Mouse (Mus musculus) gastrocnemius, postnatal 25 days (tissue): ENCODE results near the gene Nprl2. TPM values are rescaled to one million over a fixed set of nuclear protein-coding genes. Genes with fewer than 3 reads are reported as not detected.

ENCODE experiments used
- DNase-seq: peaks from one replicate; pipeline ENCODE4 v3.0.0; 2022
- total RNA-seq, 2 experiments: library from RNA; stranded (reverse); gene quantifications; 1 replicate in 1 of 2; 2 replicates in 1 of 2; pipeline ENCODE4 v1.2.3; 2021

The Nprl2 gene
- total RNA-seq, 2 experiments from 2014 or later = 9.5 to 10.2 TPM

DNA sequence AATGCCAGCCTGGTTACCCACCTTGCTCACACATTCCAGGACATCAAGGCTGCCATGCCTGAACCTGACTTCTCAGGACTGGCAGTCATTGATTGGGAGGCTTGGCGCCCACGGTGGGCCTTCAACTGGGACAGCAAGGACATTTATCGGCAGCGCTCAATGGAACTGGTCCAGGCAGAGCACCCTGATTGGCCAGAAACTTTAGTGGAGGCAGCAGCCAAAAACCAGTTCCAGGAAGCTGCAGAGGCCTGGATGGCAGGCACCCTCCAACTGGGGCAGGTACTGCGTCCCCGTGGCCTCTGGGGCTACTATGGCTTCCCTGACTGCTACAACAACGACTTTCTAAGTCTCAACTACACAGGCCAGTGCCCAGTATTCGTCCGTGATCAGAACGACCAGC, 35.8 kb downstream of the Nprl2 start:
- no peak for DNase-seq

DNA sequence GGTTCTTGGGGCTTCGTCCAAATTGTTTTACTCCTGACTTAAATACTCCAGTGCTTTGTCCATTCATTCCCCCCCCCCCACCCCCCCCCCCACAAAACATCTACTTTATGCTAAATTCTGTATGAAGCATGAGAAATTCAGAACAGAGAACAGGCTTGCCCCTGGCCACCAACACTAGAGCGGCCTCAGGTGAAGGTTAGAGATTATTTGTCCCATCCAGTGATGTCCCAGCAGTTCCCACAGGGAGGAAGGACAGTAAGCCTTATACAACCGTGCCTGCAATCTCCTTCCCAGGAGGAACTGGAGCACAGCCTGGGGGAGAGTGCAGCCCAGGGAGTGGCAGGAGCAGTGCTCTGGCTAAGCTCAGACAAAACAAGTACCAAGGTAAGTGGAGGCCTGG, 36.6 kb downstream of the Nprl2 start, which contains the start of gene Naa80:
Gene Naa80 (plus strand): TSS at position 301 of the 400 bp plus-strand sequence.
- DNase-seq = no peak

DNA sequence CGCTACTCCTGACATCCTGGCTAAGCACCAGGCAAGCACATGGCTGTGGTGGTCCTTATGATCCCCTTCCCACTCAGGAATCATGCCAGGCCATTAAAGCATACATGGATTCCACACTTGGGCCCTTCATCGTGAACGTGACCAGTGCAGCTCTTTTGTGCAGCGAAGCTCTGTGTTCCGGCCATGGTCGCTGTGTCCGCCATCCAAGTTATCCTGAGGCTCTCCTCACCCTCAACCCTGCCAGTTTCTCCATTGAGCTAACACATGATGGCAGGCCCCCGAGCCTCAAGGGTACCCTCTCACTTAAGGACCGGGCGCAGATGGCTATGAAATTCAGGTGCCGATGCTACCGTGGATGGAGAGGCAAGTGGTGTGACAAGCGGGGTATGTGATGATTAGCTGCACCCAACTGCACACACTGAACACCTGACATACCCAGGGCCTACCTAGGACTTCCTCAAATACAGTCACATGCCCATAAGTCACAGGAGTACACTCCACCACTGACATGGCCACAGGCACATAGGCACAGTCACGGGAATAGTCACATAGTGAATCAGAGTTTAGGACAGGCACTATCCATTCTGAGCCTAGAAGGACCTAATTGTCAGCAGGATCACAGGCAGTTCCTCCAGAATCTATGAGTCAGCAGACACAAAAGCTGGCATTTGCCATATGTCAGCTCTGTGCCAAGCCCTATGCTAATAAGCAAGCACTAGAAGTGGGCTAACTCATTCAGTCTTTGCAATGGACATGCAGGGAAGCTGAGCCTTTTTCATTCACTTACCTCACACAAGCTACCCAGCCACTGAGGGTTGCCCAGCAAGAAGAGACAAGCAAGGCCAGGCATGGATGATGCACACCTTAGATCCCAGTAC, 37.2 kb downstream of the Nprl2 start:
- no peak for DNase-seq

DNA sequence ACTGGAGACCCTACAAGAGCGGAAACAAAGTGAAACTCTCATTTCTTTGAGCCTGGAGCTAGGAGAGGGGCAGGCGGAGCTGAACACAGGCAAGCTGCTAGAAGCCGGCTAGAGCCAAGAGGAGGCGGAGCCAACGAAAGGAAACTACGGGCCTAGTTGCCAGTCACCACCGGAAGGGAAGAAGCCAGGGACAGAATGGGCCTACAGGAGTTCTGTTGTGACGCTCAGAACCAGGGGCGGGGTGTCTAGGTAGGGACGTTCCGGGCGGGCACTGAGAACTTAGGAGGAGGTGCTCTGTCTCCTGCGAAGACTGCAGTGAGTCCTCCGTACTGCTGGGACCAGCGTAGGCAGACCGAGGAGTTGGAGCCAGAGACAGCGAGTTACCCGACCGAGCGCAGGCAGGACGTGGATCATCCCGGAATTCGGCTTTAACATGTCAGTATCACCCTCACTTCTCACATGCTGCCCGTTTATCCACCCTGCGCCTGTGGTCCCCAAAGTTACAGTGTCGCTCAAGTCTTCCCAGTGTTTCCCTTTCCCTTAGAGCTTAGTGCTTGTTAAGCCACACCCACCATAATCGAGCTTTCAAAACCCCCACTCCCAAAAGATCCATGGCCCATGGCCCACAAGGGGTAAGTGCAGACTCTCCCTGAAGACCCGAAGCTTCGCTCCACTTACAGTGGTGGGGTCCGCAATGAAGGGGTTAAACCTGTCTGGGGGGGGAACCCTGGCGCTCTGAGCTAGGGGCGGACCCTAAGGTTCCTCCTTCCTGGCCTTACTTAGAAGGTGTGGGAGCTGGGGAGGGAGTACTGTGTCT, 38.7 kb downstream of the Nprl2 start, which contains the start of gene Hyal3:
Gene Hyal3 (plus strand): TSS at position 318 of the 817 bp plus-strand sequence.
- DNase-seq = peak; percentile 90

DNA sequence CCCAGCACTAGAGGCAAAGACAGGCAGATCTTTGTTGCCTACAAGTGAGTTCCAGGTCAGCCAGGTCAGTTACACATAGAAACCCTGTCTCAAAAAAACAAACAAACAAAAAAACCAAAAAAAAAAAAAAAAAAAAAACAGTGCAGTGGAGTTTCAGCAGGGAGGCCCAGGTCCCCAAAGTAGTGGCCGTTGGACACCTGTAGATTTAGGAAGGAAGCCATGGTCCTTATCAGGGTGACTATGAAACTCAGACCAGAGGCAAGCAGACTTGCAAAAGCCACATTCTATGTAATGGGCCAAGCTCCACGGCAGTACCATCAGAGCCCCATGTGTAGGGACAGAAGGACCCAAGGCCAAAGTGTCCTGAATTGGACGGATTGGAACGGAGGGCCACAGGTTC, 39.6 kb downstream of the Nprl2 start:
- DNase-seq = no peak

DNA sequence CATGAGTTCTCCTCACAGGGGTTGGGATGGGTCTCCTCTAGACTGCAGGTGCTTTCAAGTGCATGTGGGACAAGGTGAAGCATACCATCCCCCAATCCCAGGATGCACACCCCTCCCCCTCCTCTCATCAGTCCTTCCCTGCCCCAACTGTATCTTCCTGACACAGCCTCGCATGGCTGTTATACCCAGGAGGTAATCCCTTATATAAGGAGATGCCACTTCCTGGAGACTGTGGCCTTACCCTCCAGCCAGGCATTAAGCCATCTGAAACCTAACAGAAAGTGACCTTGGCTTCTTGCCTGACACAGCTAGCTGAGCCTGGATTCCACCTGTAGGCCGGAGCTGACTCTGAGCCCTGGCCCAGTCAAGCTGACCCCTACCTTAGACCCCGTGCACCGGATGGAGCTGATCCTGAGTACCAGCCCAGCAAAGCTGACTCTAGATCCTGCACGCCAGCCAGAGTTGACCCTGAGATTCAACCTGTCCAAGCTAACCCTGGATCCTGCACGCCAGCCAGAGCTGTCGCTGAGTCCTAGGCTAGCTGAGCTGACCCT, 40.6 kb downstream of the Nprl2 start:
- no peak for DNase-seq

DNA sequence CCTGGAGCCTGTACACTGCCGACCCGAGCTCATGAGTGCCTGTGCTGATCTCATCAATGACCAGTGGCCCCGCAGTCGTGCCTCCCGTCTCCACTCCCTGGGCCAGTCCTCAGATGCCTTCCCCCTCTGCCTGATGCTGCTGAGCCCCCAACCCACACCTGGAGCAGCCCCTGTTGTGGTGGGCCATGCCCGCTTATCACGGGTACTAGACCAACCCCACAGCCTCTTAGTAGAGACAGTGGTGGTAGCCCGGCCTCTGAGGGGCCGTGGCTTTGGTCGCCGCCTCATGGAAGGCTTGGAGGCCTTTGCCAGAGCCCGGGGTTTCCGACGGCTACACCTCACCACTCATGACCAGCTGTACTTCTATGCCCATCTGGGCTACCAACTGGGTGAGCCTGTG, 41.1 kb downstream of the Nprl2 start:
- no peak for DNase-seq

DNA sequence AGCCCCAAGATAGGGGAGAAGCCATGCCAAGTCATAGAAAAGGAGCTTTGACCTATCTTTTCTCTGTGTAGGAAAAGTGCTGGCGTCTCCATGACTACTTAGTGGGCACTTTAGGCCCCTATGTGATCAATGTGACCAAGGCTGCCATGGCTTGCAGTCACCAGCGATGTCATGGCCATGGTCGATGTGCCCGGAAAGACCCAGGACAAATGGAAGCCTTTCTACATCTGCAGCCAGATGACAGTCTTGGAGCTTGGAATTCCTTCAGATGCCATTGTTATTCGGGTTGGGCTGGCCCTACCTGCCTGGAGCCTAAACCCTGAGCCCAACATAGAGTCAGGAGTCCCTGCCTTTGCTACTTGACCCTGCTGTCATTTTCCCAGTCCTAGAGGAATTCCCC, 44.5 kb downstream of the Nprl2 start:
- DNase-seq = no peak

DNA sequence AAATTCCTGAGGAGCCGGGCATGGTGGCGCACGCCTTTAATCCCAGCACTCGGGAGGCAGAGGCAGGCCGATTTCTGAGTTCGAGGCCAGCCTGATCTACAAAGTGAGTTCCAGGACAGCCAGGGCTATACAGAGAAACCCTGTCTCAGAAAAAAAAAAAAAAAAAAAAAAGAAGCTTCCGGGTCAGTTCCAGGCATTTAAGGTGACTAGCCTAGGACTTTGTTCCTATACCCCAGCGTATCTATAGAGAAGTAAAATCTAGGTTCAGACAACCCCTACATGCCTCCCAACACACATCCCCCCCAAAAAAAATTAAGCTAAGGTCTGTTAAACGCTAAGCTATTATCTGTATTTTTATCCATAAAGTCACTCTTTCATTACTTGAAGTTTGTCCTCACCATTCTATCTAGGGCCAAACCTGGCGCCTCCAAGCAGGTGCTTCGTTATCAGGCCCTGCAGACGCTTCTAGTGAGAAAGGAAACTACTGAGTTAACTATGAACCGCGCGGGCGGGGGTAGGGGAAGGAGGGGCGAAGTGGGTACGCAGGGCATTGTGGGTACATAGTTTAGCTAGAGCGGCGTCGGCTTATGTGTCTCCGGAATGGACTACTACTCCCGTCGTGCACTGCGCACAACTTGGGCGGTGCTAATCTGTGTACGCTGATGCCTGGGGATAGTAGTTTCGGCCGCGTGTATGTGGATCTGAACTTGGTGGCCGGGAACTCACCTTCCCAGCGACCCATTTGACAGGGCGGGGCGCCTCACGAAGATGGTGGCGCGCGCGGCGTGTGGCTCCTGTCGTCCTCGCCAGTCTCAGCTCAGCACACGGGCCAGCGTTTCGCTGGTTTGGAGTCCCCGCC, 45.2 kb downstream of the Nprl2 start, which contains the start of gene Ifrd2:
Gene Ifrd2 (plus strand): TSS at position 669 of the 859 bp plus-strand sequence.
- peak; percentile 98 for DNase-seq

DNA sequence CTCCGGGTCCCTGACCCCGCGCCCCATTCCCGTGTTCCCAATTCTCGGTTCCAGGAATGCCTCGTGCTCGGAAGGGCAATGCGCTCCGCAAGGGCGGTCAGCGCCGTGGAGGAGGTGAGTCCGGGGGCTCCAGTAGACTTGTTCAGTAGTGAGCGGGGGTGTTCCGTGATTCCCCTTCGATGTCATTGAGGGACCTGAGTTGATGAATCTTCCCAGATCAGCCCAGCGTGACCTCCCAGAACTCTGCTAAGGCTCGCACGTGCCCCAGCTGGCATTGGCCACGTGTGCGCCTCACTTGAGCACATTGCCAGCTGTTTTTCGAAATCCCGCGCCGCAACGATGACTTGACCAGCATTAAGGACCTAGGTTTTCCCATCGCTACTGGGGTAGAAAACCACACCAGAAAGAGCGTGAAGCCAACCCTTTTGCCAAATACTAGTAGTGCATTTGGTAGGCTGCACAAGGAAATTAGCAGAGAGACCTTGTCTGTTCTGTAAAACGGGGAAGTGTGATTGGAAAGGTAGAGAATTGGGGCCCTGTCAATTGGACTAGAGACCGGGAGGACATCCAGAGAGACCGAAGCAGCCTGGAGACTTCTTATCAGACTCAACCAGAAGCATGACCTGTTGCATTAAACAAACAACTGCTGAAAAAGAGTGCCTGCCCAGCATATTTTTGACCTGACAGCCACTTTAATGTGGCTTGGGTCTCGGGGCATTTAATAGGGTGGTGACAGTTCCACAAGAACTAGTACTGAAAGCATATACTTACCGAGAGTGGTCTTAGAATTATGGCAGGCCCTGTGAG, 46.0 kb downstream of the Nprl2 start:
- DNase-seq = peak; percentile 58

DNA sequence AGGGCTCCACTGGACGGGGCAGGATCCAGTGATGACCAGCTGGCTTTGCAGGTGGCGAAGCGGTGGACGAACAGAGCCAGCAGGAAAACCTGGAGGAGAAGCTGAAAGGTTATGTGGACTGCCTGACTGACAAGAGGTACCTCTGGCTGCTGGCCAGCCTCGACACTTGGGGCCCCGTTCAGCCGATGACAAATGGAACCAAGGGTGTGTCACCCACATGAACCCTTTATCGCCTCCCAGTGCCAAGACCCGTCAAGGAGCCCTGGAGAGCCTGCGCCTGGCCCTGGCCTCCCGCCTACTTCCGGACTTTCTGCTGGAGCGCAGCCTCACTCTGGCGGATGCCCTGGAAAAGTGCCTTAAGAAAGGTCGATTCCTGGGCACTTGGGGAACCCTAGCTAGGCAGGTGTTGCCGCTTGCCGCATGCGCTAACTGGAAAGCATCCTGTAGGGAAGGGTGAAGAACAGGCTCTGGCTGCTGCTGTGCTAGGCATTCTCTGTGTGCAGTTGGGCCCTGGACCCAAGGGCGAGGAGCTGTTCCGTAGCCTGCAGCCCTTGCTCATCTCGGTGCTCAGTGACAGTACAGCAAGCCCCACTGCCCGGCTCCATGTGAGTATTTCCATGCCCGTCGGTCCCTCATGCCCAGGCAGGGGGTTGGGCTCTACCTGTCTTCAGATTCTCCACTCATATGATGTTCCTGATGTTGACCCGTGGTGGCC, 48.2 kb downstream of the Nprl2 start:
- peak; percentile 81 for DNase-seq

DNA sequence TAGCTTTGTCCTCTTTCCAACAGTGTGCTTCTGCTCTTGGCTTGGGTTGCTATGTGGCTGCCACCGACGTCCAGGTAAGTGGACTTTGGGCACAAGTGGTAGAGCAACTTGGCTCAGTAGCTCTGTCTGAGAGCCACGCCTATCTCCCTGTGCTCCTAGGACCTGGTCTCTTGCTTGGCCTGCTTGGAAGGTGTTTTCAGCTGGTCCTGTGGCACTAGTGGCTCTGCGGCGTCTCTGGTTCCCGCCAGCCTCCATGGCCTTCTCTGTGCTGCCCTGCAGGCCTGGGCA, 48.7 kb downstream of the Nprl2 start:
- DNase-seq = no peak

DNA sequence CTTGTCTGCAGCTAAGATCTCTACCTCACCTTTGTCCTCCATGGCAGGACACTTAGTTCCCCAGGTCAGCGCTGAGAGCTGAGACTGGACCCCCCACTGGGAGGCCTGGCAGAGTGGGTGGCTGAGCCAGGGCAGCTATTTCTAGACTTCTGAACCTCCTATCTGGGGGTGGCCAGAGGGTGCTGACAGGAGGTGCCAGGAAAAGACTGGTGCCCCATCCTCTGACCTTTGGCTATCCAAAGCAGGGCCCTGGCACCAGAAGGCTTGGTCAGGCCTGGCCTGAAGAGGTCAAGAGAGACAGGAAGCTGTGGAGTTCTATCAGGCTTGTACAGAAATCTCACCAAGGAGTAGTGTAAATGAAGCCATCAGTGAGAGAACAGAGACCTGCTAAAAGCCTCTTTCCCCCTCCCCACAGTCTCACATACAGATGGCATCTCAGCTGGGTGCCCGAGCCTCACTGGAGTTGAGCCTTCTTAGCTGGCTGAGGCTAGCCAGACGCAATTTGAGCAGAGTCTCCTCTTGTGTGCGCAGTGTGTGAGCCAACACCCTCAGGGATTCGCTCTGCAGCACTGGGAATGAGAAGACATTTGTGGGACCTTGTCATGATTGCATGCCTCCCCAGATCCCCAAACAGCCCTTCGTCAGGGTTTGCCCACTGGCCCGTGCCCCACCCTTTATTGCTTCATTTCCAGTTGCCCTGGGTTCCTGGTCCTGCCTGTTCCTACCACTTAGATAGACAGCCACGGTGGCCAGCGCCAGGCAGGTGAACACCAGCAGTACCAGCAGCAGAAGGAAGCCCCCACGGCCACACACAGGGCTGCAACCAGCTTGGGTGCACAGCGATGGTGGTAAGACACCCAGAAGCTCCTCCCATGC, 51.3 kb downstream of the Nprl2 start:
- peak; percentile 88 for DNase-seq

DNA sequence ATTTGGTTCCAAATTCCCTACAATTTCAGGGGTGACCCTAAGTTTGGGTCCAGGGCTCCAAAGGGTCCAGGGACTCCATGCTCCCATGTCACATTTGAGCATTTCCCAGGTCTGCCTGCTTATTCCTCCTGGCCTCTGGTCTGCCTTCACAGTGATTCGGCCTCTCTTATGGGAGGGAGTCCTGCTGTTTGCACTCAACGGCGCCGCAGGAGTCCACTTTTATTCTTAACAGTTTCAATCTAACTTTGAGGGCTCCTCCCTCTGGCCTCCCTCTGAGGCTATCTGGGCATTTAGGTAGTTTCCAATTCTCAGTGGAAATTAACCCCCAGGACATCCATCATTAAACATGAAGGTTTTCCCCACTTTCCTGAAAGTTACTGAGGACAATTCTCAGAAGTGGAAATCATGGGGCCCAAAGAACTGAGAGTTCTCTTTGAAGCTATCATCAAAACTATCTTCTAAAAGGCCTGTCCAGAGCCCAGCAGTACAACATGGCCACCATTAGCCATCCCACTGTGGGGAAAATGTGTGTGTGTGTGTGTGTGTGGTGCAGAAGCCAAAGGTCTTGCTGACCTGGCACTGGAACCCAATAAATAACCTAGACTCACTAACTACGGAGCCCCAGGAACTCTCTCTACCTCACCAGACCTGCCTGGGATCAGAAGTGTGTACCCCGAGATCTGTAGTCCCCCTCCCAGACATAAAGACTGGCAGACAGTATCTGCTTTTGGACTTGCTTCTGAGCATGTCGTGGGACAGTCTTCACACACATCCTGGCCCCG, 52.4 kb downstream of the Nprl2 start:
- DNase-seq = no peak
